Mouse (Mus musculus): ENCODE measurements around the gene Ccdc96.

The Ccdc96 gene

GRCm38 (mm10) chr5:36484171-36484990, at the start of gene Ccdc96, which contains the start of gene Tada2b:
TSS of gene Ccdc96 (plus strand) at chr5:36484588.
TSS of gene Tada2b (minus strand) at chr5:36484285.
- peak; percentile 98 for DNase-seq (ENCODE audit: low spot score in 2 of 2)

GRCm38 (mm10) chr5:36436858-36437257, 47.5 kb upstream of the Ccdc96 start:
- no peak for DNase-seq (ENCODE audit: low spot score in 2 of 2)

GRCm38 (mm10) chr5:36440741-36441140, 43.6 kb upstream of the Ccdc96 start:
- no peak for DNase-seq (ENCODE audit: low spot score in 2 of 2)

GRCm38 (mm10) chr5:36444611-36445010, 39.8 kb upstream of the Ccdc96 start:
- DNase-seq (ENCODE audit: low spot score in 2 of 2) = no peak

- no peak for DNase-seq (ENCODE audit: low spot score in 2 of 2)
Measured at GRCm38 (mm10) chr5:36445028-36445427, 39.4 kb upstream of the Ccdc96 start.

GRCm38 (mm10) chr5:36446166-36446890, 38.1 kb upstream of the Ccdc96 start:
- DNase-seq (ENCODE audit: low spot score in 2 of 2) = no peak

GRCm38 (mm10) chr5:36447872-36448271, 36.5 kb upstream of the Ccdc96 start:
- no peak for DNase-seq (ENCODE audit: low spot score in 2 of 2)

GRCm38 (mm10) chr5:36449710-36450358, 34.6 kb upstream of the Ccdc96 start:
- DNase-seq (ENCODE audit: low spot score in 2 of 2) = no peak

GRCm38 (mm10) chr5:36451119-36451518, 33.3 kb upstream of the Ccdc96 start:
- no peak for DNase-seq (ENCODE audit: low spot score in 2 of 2)

GRCm38 (mm10) chr5:36451872-36452389, 32.5 kb upstream of the Ccdc96 start:
- no peak for DNase-seq (ENCODE audit: low spot score in 2 of 2)

GRCm38 (mm10) chr5:36452821-36453220, 31.6 kb upstream of the Ccdc96 start:
- DNase-seq (ENCODE audit: low spot score in 2 of 2) = no peak

- DNase-seq (ENCODE audit: low spot score in 2 of 2) = no peak
Measured at GRCm38 (mm10) chr5:36457706-36458105, 26.7 kb upstream of the Ccdc96 start.

GRCm38 (mm10) chr5:36458926-36459325, 25.5 kb upstream of the Ccdc96 start:
- no peak for DNase-seq (ENCODE audit: low spot score in 2 of 2)

GRCm38 (mm10) chr5:36460712-36461111, 23.7 kb upstream of the Ccdc96 start:
- DNase-seq (ENCODE audit: low spot score in 2 of 2) = no peak

- DNase-seq (ENCODE audit: low spot score in 2 of 2) = no peak
Measured at GRCm38 (mm10) chr5:36461231-36461630, 23.2 kb upstream of the Ccdc96 start.

GRCm38 (mm10) chr5:36462810-36463209, 21.6 kb upstream of the Ccdc96 start:
- DNase-seq (ENCODE audit: low spot score in 2 of 2) = peak in 1 of 2 experiments; percentile 72

GRCm38 (mm10) chr5:36463391-36463790, 21.0 kb upstream of the Ccdc96 start:
- DNase-seq (ENCODE audit: low spot score in 2 of 2) = no peak

- DNase-seq (ENCODE audit: low spot score in 2 of 2) = peak; percentile 98 to 99
Measured at GRCm38 (mm10) chr5:36464709-36465661, 19.4 kb upstream of the Ccdc96 start, which contains the start of gene Grpel1. TSS of gene Grpel1 (plus strand) at chr5:36464998.

- no peak for DNase-seq (ENCODE audit: low spot score in 2 of 2)
Measured at GRCm38 (mm10) chr5:36465889-36466288, 18.5 kb upstream of the Ccdc96 start.

- no peak for DNase-seq (ENCODE audit: low spot score in 2 of 2)
Measured at GRCm38 (mm10) chr5:36471206-36471605, 13.2 kb upstream of the Ccdc96 start.
